Mouse (Mus musculus) heart, postnatal 4 days (tissue): ENCODE results near the gene Gm28171. TPM values are rescaled to one million over a fixed set of nuclear protein-coding genes. Genes with fewer than 3 reads are reported as not detected.
"Not testable (repeated sequence)": the region's sequence is repeated elsewhere in the genome, so short reads cannot be mapped to it uniquely, and the experiment has no call there.

Experiments
- DNase-seq: peaks from one replicate; pipeline ENCODE4 v3.0.0; 2021
- total RNA-seq, 2 experiments: library from RNA; stranded (reverse); gene quantifications; 2 replicates each; pipeline ENCODE4 v1.2.3; 2021

Gene Gm28171
- not detected for total RNA-seq

DNA sequence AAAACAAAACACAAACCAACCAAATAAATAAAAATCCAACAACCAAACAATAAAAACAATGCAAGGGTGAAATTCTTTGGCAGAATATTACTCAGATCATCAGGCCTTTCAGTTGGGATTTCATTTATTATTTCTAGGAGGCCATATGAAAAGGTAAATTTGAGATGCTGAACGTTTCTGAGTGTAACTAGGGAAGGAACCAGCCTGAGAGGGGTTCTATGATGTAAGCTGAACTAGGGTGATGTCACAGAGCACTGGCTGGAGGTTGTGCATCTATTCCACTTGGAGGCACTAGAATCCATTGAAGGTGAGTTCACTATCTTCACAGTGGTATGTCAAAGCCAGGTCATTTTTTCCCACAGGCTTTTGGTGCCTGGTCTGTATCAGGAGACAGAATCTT, at the start of gene Gm28171:
Gene Gm28171 (plus strand): TSS at position 301 of the 400 bp plus-strand sequence.
- not testable (repeated sequence) for DNase-seq

Other genes with a start within 250 kb of the Gm28171 start
- gene Gm21854, start 136.4 kb upstream of the Gm28171 start, total RNA-seq: not detected
- gene Gm20914, start 67.4 kb upstream of the Gm28171 start, total RNA-seq: not detected
- not detected for gene Gm21778, start 149.1 kb downstream of the Gm28171 start, total RNA-seq